Mouse (Mus musculus): Measurements from ENCODE around the gene Hist1h2bn. TPM values are rescaled to one million over a fixed set of nuclear protein-coding genes. Genes with fewer than 3 reads are reported as not detected.
"Not testable (repeated sequence)": the region's sequence is repeated elsewhere in the genome, so short reads cannot be mapped to it uniquely, and the experiment has no call there.

The Hist1h2bn gene
- polyA plus RNA-seq, 1 experiment from 2014 or later = not detected

DNA sequence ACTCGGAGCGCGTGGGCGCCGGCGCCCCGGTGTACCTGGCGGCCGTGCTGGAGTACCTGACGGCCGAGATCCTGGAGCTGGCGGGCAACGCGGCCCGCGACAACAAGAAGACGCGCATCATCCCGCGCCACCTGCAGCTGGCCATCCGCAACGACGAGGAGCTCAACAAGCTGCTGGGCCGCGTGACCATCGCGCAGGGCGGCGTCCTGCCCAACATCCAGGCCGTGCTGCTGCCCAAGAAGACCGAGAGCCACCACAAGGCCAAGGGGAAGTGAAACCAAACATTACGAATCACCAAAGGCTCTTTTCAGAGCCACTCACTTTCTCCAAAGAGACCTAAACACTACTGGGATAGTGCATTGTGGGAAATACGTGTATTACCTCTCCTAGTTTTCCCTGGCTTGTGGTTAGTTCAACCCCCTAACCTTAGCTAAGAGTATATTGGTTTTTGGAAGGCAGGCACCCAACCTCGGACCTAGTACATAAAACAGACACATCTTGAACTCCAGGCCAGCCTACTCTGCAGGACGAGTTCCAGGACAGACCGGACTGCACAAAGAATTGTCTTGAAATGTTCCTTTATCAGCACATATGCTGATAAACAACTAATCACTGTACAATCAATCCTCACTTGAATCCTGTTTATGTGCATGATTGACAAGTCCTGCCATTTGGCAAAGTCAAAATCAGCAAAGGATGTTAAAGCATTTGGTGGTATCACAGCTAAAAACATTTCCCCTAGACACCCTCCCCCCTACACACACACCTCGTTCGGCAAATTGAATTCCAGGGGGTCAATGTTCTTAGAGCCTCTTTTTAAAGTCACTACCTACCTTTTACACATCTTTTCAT is 37.2 kb upstream of the Hist1h2bn start:
- H3K27me3 ChIP-seq (replicated peaks; ENCODE audit: control insufficient read depth, insufficient read depth, low read length); ATAC-seq; H3K9me3 ChIP-seq (ENCODE audit: control insufficient read depth, low read length); H3K36me3 ChIP-seq (ENCODE audit: control insufficient read depth, insufficient read depth, low read length): not testable (repeated sequence)
- H3K4me3 ChIP-seq (ENCODE audit: low read length) = peak overlapping the region; percentile 45
- peak overlapping the region; percentile 63 for H3K9ac ChIP-seq (ENCODE audit: low read depth, low read length)
- peaks cover 28% of the 10 kb centered on the region for H3K4me1 ChIP-seq (ENCODE audit: control insufficient read depth, insufficient read depth, low read depth, low read length)
- H3K4me2 ChIP-seq (ENCODE audit: low read length) = peak overlapping the region; percentile 94
- WGBS = 0% methylated on average over 9 of the region's 38 CpGs
- peak overlapping the region; percentile 88 for H3K27ac ChIP-seq (ENCODE audit: low read depth, low read length)

DNA sequence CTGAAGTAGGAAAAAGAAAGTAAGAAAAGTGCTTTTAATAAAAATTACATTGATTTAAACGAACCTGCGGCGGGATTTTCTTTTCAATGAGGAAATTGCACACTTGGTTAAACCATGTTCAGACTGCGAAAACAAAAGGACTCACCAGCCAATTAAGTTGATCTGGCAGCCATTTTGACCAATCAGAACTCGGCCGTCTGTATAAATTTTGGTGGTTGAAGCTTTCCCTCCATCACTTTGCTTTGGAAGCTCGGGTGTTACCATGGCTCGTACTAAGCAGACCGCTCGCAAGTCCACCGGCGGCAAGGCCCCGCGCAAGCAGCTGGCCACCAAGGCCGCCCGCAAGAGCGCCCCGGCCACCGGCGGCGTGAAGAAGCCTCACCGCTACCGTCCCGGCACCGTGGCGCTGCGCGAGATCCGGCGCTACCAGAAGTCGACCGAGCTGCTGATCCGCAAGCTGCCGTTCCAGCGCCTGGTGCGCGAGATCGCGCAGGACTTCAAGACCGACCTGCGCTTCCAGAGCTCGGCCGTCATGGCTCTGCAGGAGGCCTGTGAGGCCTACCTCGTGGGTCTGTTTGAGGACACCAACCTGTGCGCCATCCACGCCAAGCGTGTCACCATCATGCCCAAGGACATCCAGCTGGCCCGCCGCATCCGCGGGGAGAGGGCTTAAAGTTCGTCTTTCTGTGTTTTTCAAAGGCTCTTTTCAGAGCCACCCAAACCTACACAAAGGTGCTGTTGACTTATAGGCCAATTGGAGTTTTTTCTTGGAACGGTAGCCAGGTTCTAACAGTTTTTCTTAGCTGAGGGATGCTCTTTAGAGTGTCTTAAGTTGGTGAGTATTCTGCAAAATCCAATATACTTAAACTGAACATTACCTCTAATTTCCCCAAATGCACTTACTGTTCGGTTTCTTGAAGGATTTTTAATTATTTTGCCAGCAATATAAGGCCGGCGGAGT is 36.2 kb upstream of the Hist1h2bn start, which contains the start of gene Hist1h3h:
Gene Hist1h3h, plus strand, starts transcription at position 263 of the 961 bp plus-strand sequence.
- WGBS = under 1% methylated on average over 25 of the region's 56 CpGs
- H3K27me3 ChIP-seq (replicated peaks; ENCODE audit: control insufficient read depth, insufficient read depth, low read length); H3K9me3 ChIP-seq (ENCODE audit: control insufficient read depth, low read length); H3K36me3 ChIP-seq (ENCODE audit: control insufficient read depth, insufficient read depth, low read length): not testable (repeated sequence)
- peak; percentile 57 for ATAC-seq
- Histone ChIP-seq H3K4me2 (ENCODE audit: low read length) (peak within 1 kb of the TSS; percentile 94), H3K4me1 (ENCODE audit: control insufficient read depth, insufficient read depth, low read depth, low read length) (peaks cover 28% of the 10 kb centered on the region), H3K27ac (ENCODE audit: low read depth, low read length) (peak within 1 kb of the TSS; percentile 88), H3K9ac (ENCODE audit: low read depth, low read length) (peak within 1 kb of the TSS; percentile 63), H3K4me3 (ENCODE audit: low read length) (peak within 1 kb of the TSS; percentile 45)

DNA sequence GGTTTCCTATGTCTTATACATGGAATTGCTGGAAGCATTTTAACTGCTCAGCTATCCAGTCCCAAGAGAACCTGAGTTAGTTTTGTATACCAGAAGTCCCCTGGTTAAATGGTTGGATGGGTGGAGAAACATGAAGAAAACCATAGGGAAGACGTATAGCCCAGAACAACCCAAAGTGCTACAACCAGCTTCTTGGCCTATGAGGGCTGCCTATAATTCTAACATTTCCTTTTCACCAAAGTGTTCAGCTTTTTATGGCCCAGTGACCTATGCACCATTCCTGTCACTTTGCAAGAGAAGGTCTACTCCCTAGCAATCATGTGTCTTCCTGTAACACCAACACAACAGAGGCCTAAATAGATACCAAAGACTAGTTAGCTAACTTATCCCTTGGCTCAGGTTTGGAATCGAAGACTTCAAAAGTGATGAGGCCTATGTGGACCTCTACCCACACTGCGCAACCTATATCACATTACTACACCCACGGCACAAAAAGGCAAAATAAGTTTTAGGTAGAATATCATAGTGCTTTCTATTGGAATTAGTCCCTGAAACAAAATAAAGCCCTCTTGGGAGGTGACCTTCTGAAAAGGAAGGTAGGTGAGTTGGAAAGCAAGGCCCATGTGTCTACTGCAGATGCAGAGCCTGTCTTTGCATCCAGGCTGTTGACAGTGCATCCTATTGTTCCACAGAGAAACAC is 35.4 kb upstream of the Hist1h2bn start:
- H3K9me3 ChIP-seq (ENCODE audit: control insufficient read depth, low read length) = no peaks in the 10 kb centered on the region
- ATAC-seq = no peak
- H3K36me3 ChIP-seq (ENCODE audit: control insufficient read depth, insufficient read depth, low read length) = no peaks in the 10 kb centered on the region
- H3K9ac ChIP-seq (ENCODE audit: low read depth, low read length) = peak overlapping the region; percentile 58
- 60% methylated on average over 4 of the region's 4 CpGs for WGBS
- no peak overlapping the region for H3K27ac ChIP-seq (ENCODE audit: low read depth, low read length)
- H3K4me2 ChIP-seq (ENCODE audit: low read length) = peak overlapping the region; percentile 67
- H3K4me3 ChIP-seq (ENCODE audit: low read length) = peak overlapping the region; percentile 41
- no peaks in the 10 kb centered on the region for H3K27me3 ChIP-seq (replicated peaks; ENCODE audit: control insufficient read depth, insufficient read depth, low read length)
- peaks cover 28% of the 10 kb centered on the region for H3K4me1 ChIP-seq (ENCODE audit: control insufficient read depth, insufficient read depth, low read depth, low read length)

DNA sequence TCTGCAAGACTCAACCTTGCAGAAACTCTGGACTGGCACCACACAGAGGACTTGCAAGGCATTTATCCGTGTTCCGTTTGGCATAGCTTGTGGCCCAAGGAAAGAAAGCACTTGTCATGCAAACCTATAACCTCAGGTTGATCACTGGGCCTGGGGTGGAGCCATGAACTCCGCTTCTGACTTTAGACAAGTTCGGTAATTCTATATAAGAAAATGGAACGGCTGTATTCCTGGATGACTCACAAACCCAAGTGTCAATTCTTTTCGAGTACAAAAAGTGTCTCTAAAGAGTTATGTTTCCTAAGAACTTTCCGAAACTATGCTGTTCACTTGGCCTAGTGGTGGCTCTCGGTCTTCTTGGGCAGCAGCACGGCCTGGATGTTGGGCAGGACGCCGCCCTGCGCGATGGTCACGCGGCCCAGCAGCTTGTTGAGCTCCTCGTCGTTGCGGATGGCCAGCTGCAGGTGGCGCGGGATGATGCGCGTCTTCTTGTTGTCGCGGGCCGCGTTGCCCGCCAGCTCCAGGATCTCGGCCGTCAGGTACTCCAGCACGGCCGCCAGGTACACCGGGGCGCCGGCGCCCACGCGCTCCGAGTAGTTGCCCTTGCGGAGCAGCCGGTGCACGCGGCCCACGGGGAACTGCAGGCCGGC is 32.7 kb upstream of the Hist1h2bn start:
- Histone ChIP-seq H3K27ac (ENCODE audit: low read depth, low read length) (peak overlapping the region; percentile 54; the same call in 1 of the 2 replicates), H3K4me3 (ENCODE audit: low read length) (peak overlapping the region; percentile 45), H3K4me2 (ENCODE audit: low read length) (peak overlapping the region; percentile 70), H3K4me1 (ENCODE audit: control insufficient read depth, insufficient read depth, low read depth, low read length) (peaks cover 20% of the 10 kb centered on the region), H3K9ac (ENCODE audit: low read depth, low read length) (peak overlapping the region; percentile 48; the same call in 1 of the 2 replicates)
- not testable (repeated sequence) for H3K9me3 ChIP-seq (ENCODE audit: control insufficient read depth, low read length); ATAC-seq; H3K36me3 ChIP-seq (ENCODE audit: control insufficient read depth, insufficient read depth, low read length); H3K27me3 ChIP-seq (replicated peaks; ENCODE audit: control insufficient read depth, insufficient read depth, low read length)
- 2% methylated on average over 16 of the region's 44 CpGs for WGBS

DNA sequence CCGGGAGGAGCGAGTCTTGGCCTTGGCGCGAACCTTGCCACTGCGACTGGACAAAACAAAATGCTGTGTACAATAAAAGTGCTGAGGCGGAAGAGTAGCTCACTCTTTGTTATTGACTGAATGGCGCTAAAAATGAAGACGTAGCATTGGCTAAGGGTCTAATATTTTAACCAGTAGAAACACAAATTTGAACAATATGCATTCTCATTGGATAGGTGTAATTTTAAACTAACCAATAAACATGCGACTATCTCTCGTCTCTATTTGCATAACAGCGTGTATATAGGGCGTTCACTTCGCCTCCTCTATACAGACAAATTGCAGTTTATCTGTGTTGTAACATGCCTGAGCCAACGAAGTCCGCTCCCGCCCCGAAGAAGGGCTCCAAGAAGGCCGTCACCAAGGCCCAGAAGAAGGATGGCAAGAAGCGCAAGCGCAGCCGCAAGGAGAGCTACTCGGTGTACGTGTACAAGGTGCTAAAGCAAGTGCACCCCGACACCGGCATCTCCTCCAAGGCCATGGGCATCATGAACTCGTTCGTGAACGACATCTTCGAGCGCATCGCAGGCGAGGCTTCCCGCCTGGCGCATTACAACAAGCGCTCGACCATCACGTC is 32.1 kb upstream of the Hist1h2bn start, which contains the start of gene Hist1h2bm:
Gene Hist1h2bm, plus strand, starts transcription at position 288 of the 616 bp plus-strand sequence.
- H3K27me3 ChIP-seq (replicated peaks; ENCODE audit: control insufficient read depth, insufficient read depth, low read length); H3K36me3 ChIP-seq (ENCODE audit: control insufficient read depth, insufficient read depth, low read length); H3K9me3 ChIP-seq (ENCODE audit: control insufficient read depth, low read length): not testable (repeated sequence)
- peak within 1 kb of the TSS; percentile 81 for H3K27ac ChIP-seq (ENCODE audit: low read depth, low read length)
- WGBS = 0% methylated on average over 31 of the region's 37 CpGs
- H3K4me1 ChIP-seq (ENCODE audit: control insufficient read depth, insufficient read depth, low read depth, low read length) = peaks cover 18% of the 10 kb centered on the region
- H3K4me3 ChIP-seq (ENCODE audit: low read length) = peak within 1 kb of the TSS; percentile 45
- H3K4me2 ChIP-seq (ENCODE audit: low read length) = peak within 1 kb of the TSS; percentile 70
- ATAC-seq = peak; percentile 98
- peak within 1 kb of the TSS; percentile 59 for H3K9ac ChIP-seq (ENCODE audit: low read depth, low read length)

DNA sequence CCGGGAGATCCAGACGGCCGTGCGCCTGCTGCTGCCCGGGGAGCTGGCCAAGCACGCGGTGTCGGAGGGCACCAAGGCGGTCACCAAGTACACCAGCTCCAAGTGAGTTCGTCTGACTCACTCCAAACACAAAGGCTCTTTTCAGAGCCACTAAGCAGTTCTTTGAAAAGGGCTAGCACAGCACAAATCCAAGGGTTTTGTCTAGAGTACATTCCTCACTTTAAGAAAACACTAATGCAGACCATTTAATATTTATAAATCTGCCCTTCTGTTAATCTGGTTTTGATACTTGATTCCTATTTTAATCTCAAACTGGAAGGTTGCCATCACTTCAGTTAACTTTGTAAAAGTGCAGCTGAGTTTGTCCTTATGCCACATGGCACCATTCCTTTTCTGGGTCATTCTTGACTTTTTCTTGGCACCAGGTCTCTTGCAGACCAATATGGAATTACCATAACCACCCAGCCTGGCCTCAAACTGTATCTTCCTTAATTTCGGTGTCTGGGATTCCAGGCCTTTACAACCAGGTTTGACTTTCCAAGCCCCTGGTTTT is 31.5 kb upstream of the Hist1h2bn start:
- Histone ChIP-seq H3K4me2 (ENCODE audit: low read length) (peak overlapping the region; percentile 70), H3K27ac (ENCODE audit: low read depth, low read length) (peak overlapping the region; percentile 81), H3K36me3 (ENCODE audit: control insufficient read depth, insufficient read depth, low read length) (no peaks in the 10 kb centered on the region), H3K9me3 (ENCODE audit: control insufficient read depth, low read length) (no peaks in the 10 kb centered on the region), H3K4me1 (ENCODE audit: control insufficient read depth, insufficient read depth, low read depth, low read length) (peaks cover 15% of the 10 kb centered on the region), H3K27me3 (replicated peaks; ENCODE audit: control insufficient read depth, insufficient read depth, low read length) (no peaks in the 10 kb centered on the region), H3K4me3 (ENCODE audit: low read length) (peak overlapping the region; percentile 45), H3K9ac (ENCODE audit: low read depth, low read length) (peak overlapping the region; percentile 59)
- peak; percentile 19; the same call in 1 of the 2 replicates for ATAC-seq
- 4% methylated on average over 6 of the region's 11 CpGs for whole genome bisulfite sequencing

DNA sequence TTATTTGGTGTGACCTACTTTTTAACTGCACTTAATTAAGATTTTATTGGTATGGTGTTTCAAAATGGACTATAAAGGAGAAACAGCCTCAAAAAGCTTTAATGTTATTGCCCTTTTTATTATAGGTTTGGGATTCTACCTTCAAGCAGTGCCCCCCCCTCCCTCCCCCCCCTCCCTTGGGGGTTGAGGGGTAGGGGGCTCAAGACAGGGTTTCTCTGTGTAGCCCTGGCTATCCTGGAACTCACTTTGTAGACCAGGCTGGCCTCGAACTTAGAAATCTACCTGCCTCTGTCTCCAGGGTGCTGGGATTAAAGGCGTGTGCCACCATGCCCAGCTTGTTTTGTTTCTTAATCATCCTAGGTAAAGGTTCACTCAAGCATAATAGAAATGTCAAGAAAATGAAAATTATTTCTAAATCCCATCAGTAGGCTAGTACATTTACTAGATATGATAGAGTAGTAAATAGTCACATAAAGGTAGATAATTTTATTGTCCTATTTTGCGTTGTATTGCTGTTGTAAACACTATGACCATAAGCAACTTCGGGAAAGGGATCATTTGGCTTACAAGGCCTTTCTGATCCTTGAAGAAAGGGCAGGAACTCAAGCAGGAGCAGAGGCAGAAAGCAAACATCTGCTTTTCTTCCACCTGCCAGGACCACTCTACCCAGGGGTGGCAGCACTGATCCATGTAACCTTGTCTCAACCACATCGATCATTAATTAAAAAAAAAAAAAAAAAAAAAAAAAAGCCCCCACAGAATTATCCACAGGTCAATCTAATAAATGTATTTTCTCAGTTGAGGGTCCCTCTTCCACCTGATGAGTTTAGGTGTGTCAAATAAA is 30.7 kb upstream of the Hist1h2bn start:
- 36% methylated on average over 5 of the region's 5 CpGs for WGBS
- Histone ChIP-seq H3K27ac (ENCODE audit: low read depth, low read length) (no peak overlapping the region), H3K27me3 (replicated peaks; ENCODE audit: control insufficient read depth, insufficient read depth, low read length) (no peaks in the 10 kb centered on the region), H3K9ac (ENCODE audit: low read depth, low read length) (no peak overlapping the region), H3K4me1 (ENCODE audit: control insufficient read depth, insufficient read depth, low read depth, low read length) (peaks cover 11% of the 10 kb centered on the region), H3K4me3 (ENCODE audit: low read length) (no peak overlapping the region), H3K36me3 (ENCODE audit: control insufficient read depth, insufficient read depth, low read length) (no peaks in the 10 kb centered on the region), H3K9me3 (ENCODE audit: control insufficient read depth, low read length) (no peaks in the 10 kb centered on the region), H3K4me2 (ENCODE audit: low read length) (no peak overlapping the region)
- no peak for ATAC-seq
